Mouse (Mus musculus) embryonic fibroblast, embryonic 13.5 days (primary cell): ENCODE measurements at regions not wholly inside any gene's neighbourhood (a gene's known extent, or its start where the extent isn't known, plus 50 kb on each side); places are given as distances from the start of the nearest gene placed in this dataset.
"Not testable (repeated sequence)": the region's sequence is repeated elsewhere in the genome, so short reads cannot be mapped to it uniquely, and the experiment has no call there.

Experiments used
- CTCF ChIP-seq: IDR thresholded peaks from 2 replicates; pipeline ENCODE4 v1.5.1; 2011; ENCODE audit warnings: mild to moderate bottlenecking, control low read depth, low read length, moderate library complexity, borderline replicate concordance; ENCODE audit not compliant: insufficient read depth
- POLR2A ChIP-seq: IDR thresholded peaks from 2 replicates; pipeline ENCODE4 v1.6.1; 2011; ENCODE audit warnings: low read depth, mild to moderate bottlenecking, control low read depth, low read length, moderate library complexity

GRCm38 (mm10) chr8:20517551-20517950 is 97.2 kb upstream of the Gm21119 start:
- TF ChIP-seq POLR2A, CTCF: not testable (repeated sequence)
